ENCODE assay signal across 20 mouse cellular contexts in genomic region chr6:90601736-90602135, GRCm38 (mm10). TPM values are rescaled to one million over a fixed set of nuclear protein-coding genes. Genes with fewer than 3 reads are reported as not detected.
DNase-seq lines count a peak whose midpoint lies in the region; ATAC-seq and TF ChIP-seq lines count a peak whose summit lies in the region.
"Had no signal": no experiment of that assay in that cellular context is flagged by ENCODE, and none has a peak within 500 bp of the region (broad histone marks: within the 10 kb centered on the region; RNA-seq: fewer than 3 reads in every experiment).

No protein-coding gene starts in this region.

- 37% methylated on average over 7 of the region's 7 CpGs for WGBS in heart, embryonic 10.5 days
- 44% methylated on average over 7 of the region's 7 CpGs for WGBS in heart, adult 2 months
- WGBS in heart, embryonic 14.5 days: 30% methylated on average over 7 of the region's 7 CpGs
- 37% methylated on average over 7 of the region's 7 CpGs for WGBS in kidney, embryonic 15.5 days

- TF ChIP-seq EP300 in heart, adult 2 months (IDR thresholded peaks at IDR 0.05; ENCODE audit: insufficient read depth, low read depth, low read length): no peak

- TF ChIP-seq CTCF in heart, adult 2 months (IDR thresholded peaks at IDR 0.05): no peak

- no peak for ATAC-seq in heart, embryonic 14.5 days (ENCODE audit: insufficient number of reproducible peaks, insufficient read depth, low FRiP score, low read depth)
- no peak for ATAC-seq in kidney, embryonic 15.5 days (replicated peaks; ENCODE audit: low FRiP score)
- ATAC-seq: CD4-positive, CD25-positive, alpha-beta regulatory T cell, adult 4 months; forebrain, embryonic 16.5 days; intestine, embryonic 16.5 days had no signal

- no peaks in the 10 kb centered on the region for H3K9me3 ChIP-seq in heart, embryonic 10.5 days
- no peaks in the 10 kb centered on the region for H3K9me3 ChIP-seq in heart, embryonic 14.5 days (ENCODE audit: control insufficient read depth, low read length)
- no peaks in the 10 kb centered on the region for H3K9me3 ChIP-seq in kidney, embryonic 15.5 days (replicated peaks)
- H3K9me3 ChIP-seq: embryonic facial prominence, embryonic 13.5 days; forebrain, embryonic 12.5 days; G1E; hindbrain, embryonic 15.5 days had no signal

- peaks cover 21% of the 10 kb centered on the region for H3K27me3 ChIP-seq in heart, embryonic 10.5 days (ENCODE audit: insufficient read depth, poor library complexity, severe bottlenecking)
- H3K27me3 ChIP-seq in heart, adult 2 months (ENCODE audit: control insufficient read depth, insufficient read depth, low read length): no peaks in the 10 kb centered on the region
- no peaks in the 10 kb centered on the region for H3K27me3 ChIP-seq in heart, embryonic 14.5 days (ENCODE audit: control insufficient read depth, insufficient read depth, low read length)
- no peaks in the 10 kb centered on the region for H3K27me3 ChIP-seq in kidney, embryonic 15.5 days
- H3K27me3 ChIP-seq: hindbrain, embryonic 15.5 days had no signal

- H3K9ac ChIP-seq in heart, adult 2 months (ENCODE audit: low read depth, low read length): no peak overlapping the region
- peak overlapping the region; percentile 16; the same call in 1 of the 2 replicates for H3K9ac ChIP-seq in heart, embryonic 14.5 days (ENCODE audit: low read length)
- no peak overlapping the region for H3K9ac ChIP-seq in kidney, embryonic 15.5 days
- H3K9ac ChIP-seq: embryonic facial prominence, embryonic 13.5 days; forebrain, embryonic 12.5 days; hindbrain, embryonic 15.5 days had no signal

- intact Hi-C loops in heart, adult 2 months (cut with DNase I): no loop called here

- no peak for TF ChIP-seq POLR2A in heart, adult 2 months (IDR thresholded peaks at IDR 0.05; ENCODE audit: insufficient read depth, low read depth, low read length)

- no peak overlapping the region for H3K4me2 ChIP-seq in heart, embryonic 14.5 days (ENCODE audit: low read length)
- H3K4me2 ChIP-seq in kidney, embryonic 15.5 days: no peak overlapping the region
- H3K4me2 ChIP-seq: embryonic facial prominence, embryonic 13.5 days; forebrain, embryonic 12.5 days; hindbrain, embryonic 15.5 days had no signal

- H3K4me3 ChIP-seq in heart, embryonic 10.5 days: no peak overlapping the region
- H3K4me3 ChIP-seq in heart, adult 2 months: no peak overlapping the region
- no peak overlapping the region for H3K4me3 ChIP-seq in heart, embryonic 14.5 days (ENCODE audit: control insufficient read depth in 1 of 2, insufficient read depth in 1 of 2, low read depth in 1 of 2, low read length in 2 of 2)
- H3K4me3 ChIP-seq in kidney, embryonic 15.5 days (replicated peaks): no peak overlapping the region
- H3K4me3 ChIP-seq: embryonic facial prominence, embryonic 13.5 days; forebrain, embryonic 12.5 days; hindbrain, embryonic 15.5 days had no signal

- H3K79me2 ChIP-seq in heart, adult 2 months (replicated peaks; ENCODE audit: control insufficient read depth, insufficient read depth, low read length): no peaks in the 10 kb centered on the region

- no peaks in the 10 kb centered on the region for H3K36me3 ChIP-seq in heart, embryonic 10.5 days
- H3K36me3 ChIP-seq in heart, adult 2 months (ENCODE audit: control insufficient read depth, insufficient read depth, low read length): no peaks in the 10 kb centered on the region
- no peaks in the 10 kb centered on the region for H3K36me3 ChIP-seq in heart, embryonic 14.5 days (ENCODE audit: control insufficient read depth, insufficient read depth, low read length)
- H3K36me3 ChIP-seq in kidney, embryonic 15.5 days: no peaks in the 10 kb centered on the region
- H3K36me3 ChIP-seq: embryonic facial prominence, embryonic 13.5 days; forebrain, embryonic 12.5 days; G1E; hindbrain, embryonic 15.5 days had no signal

- DNase-seq in adrenal gland, adult (ENCODE audit: inconsistent age in 2 of 2, low spot score in 1 of 2): peak; percentile 22 to 50
- no peak for DNase-seq in adrenal gland, postnatal 10 days
- no peak for DNase-seq in heart, embryonic 10.5 days (ENCODE audit: low spot score)
- DNase-seq in heart, adult 2 months: no peak
- no peak for DNase-seq in heart, adult 18-20 months
- DNase-seq: adrenal gland, postnatal 25 days; B cell, adult 2 months; cerebellum, adult 18-20 months; cerebellum, adult 9-11 months; cerebellum, postnatal 36 days; kidney, adult 8-10 months had no signal

- H3K27ac ChIP-seq in heart, embryonic 10.5 days: peak overlapping the region; percentile 52
- no peak overlapping the region for H3K27ac ChIP-seq in heart, adult 2 months
- H3K27ac ChIP-seq in heart, embryonic 14.5 days (replicated peaks in 1 of 2; ENCODE audit: control insufficient read depth in 1 of 2, insufficient read depth in 1 of 2, low read depth in 2 of 2, low read length in 2 of 2): no peak overlapping the region
- H3K27ac ChIP-seq in kidney, embryonic 15.5 days: no peak overlapping the region
- H3K27ac ChIP-seq: embryonic facial prominence, embryonic 13.5 days; forebrain, embryonic 12.5 days; hindbrain, embryonic 15.5 days had no signal

- peaks cover 31% of the 10 kb centered on the region for H3K4me1 ChIP-seq in heart, embryonic 10.5 days
- peaks cover 6% of the 10 kb centered on the region for H3K4me1 ChIP-seq in heart, adult 2 months (ENCODE audit: control insufficient read depth, insufficient read depth, low read length)
- peaks cover 10 to 38% of the 10 kb centered on the region in 2 experiments for H3K4me1 ChIP-seq in heart, embryonic 14.5 days (ENCODE audit: control insufficient read depth in 2 of 2, insufficient read depth in 2 of 2, low read length in 2 of 2)
- H3K4me1 ChIP-seq in kidney, embryonic 15.5 days: peaks cover 24% of the 10 kb centered on the region

RNA-seq across cellular contexts. Expression of gene Slc41a3, which starts 2.8 kb away (rescaled TPM):
- 10 to 100 TPM; 20.8 to 25.2 TPM for total RNA-seq in adrenal gland, postnatal 10 days (2021)
- polyA plus RNA-seq in heart, embryonic 10.5 days (2016; fragmentation: Nextera tagmentation; extraction: Ambion mirVana): 8.2 and 9.4 TPM in 2 replicates
- 100 to 1,000 TPM in 1 of 2 experiments, 10 to 100 TPM in 1; 91.9 to 139 TPM for total RNA-seq in heart, adult 2 months (2021)
- 100 and 128 TPM in 2 replicates for polyA plus RNA-seq in heart, adult 2 months (2012; rRNA removed)
- 12.8 and 14.8 TPM in 2 replicates for polyA plus RNA-seq in heart, embryonic 14.5 days (2014; fragmentation: Nextera tagmentation; extraction: Ambion mirVana)
- 100 to 1,000 TPM; 127 to 149 TPM for total RNA-seq in heart, adult 18-20 months (2021)
- 6.2 and 7.6 TPM in 2 replicates for polyA plus RNA-seq in kidney, embryonic 15.5 days (2015; fragmentation: Nextera tagmentation; extraction: Ambion mirVana)

Comparison
In these comparisons a context has a peak if more than half of its experiments do, and no peak if none do; other contexts are left out.
1. DNase-seq: peak in adrenal gland, adult (2 of 2); none in adrenal gland, postnatal 10 days (single experiment), heart, embryonic 10.5 days (single experiment), heart, adult 2 months (0 of 2) and heart, adult 18-20 months (0 of 2).